Mouse (Mus musculus) megakaryocyte, embryonic 14.5 days (primary cell): ENCODE results near the gene Twist2. TPM values are rescaled to one million over a fixed set of nuclear protein-coding genes. Genes with fewer than 3 reads are reported as not detected.

Experiments used
- H3K27me3 ChIP-seq: replicated peaks from 2 replicates; pipeline ENCODE3; 2012; ENCODE audit warnings: inconsistent platforms
- H3K36me3 ChIP-seq: replicated peaks from 2 replicates; pipeline ENCODE3; 2012; ENCODE audit warnings: low read length, inconsistent platforms, mixed read lengths
- H3K4me1 ChIP-seq: 2 replicates; pipeline ENCODE4 v1.6.1; 2012; ENCODE audit warnings: inconsistent platforms
- H3K4me3 ChIP-seq: replicated peaks from 2 replicates; pipeline ENCODE3; 2012; ENCODE audit warnings: moderate library complexity, mild to moderate bottlenecking, inconsistent platforms
- H3K9me3 ChIP-seq: 2 replicates; pipeline ENCODE4 v1.6.1; 2012; ENCODE audit warnings: inconsistent platforms
- FLI1 ChIP-seq: IDR thresholded peaks from 2 replicates; pipeline ENCODE4 v1.6.1; 2012; ENCODE audit warnings: low read length, inconsistent platforms, mixed read lengths
- GATA1 ChIP-seq: IDR thresholded peaks from 3 replicates; pipeline ENCODE4 v1.6.1; 2012; ENCODE audit warnings: mixed read lengths, low read length, inconsistent platforms, borderline replicate concordance
- polyA plus RNA-seq: library from polyadenylated mRNA; stranded (reverse); fragments of >175 nt; gene quantifications from 2 replicates; pipeline ENCODE4 v1.2.3, GENCODE M21; 2012; ENCODE audit warnings: low replicate concordance; ENCODE audit not compliant: insufficient read depth

Twist2 gene
- polyA plus RNA-seq, 1 experiment, result not detected

DNA sequence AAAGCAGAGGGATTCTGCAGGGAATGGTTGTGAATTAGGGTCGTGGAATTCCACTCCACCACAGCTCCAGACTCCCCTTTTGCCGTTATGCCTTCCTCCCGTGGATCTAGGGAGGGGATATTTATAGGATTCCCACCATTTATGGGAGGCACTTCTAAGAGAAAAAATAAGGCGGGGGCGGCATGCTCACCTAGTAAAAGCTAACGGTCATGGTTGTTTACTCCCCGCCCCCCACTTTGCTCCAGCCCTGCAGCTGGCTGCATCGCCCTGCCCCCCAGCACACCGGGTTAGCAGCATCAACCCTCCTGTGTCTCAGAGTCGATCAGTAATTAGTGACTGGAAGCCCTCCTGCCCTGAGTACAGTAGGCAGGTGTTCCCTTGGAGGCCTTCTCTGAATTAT, 30.6 kb upstream of the Twist2 start:
- Histone ChIP-seq H3K27me3 (peaks cover 43% of the 10 kb centered on the region), H3K36me3 (no peaks in the 10 kb centered on the region), H3K4me3 (no peak overlapping the region), H3K9me3 (no peaks in the 10 kb centered on the region), H3K4me1 (peaks cover 14% of the 10 kb centered on the region)
- TF ChIP-seq FLI1 (no peak), GATA1 (no peak)

DNA sequence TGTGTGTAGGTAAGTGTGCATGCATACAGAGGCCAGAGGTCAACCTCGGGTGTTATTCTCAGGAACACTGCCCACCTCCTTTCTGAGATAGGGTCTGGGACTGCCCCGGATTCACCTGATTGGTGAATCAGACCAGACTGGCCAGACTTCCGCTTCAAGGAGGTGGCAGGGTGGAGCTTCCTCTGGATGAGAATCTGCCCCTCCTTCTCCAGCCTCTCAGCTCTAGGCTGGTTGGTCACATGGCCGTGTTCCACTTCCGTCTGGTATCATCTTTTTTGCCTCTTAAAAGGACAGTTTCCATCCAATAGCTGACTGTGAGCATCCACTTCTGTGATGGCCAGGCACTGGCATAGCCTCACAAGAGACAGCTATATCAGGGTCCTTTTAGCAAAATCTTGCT, 24.3 kb upstream of the Twist2 start:
- Histone ChIP-seq H3K36me3 (no peaks in the 10 kb centered on the region), H3K9me3 (no peaks in the 10 kb centered on the region), H3K27me3 (peaks cover 33% of the 10 kb centered on the region), H3K4me1 (peaks cover 9% of the 10 kb centered on the region), H3K4me3 (no peak overlapping the region)
- TF ChIP-seq GATA1, result no peak
- TF ChIP-seq FLI1, result no peak

DNA sequence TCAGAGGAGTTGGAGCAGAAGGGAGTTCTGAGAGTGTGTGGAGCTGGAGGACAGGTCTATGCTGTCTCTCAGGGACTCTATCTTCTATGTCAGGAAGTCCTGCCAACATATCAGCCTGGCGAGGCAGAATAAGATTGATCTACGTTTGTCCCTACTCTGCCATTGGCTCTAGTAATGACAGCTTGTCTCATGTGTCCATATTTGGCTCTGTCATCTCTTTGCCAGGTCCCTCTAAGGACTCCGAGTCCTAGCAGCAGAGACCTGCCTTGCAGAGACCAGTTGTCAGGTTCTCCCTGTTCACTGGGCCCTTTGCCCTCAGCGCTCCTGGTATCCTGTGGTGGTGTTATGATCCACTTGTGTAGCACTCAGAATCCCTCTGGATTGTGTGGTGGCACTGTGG, 21.4 kb upstream of the Twist2 start:
- TF ChIP-seq FLI1 (no peak), GATA1 (no peak)
- H3K9me3 ChIP-seq, result no peaks in the 10 kb centered on the region
- H3K4me3 ChIP-seq, result no peak overlapping the region
- H3K4me1 ChIP-seq, result peaks cover 9% of the 10 kb centered on the region
- H3K36me3 ChIP-seq, result no peaks in the 10 kb centered on the region
- peaks cover 23% of the 10 kb centered on the region for H3K27me3 ChIP-seq

DNA sequence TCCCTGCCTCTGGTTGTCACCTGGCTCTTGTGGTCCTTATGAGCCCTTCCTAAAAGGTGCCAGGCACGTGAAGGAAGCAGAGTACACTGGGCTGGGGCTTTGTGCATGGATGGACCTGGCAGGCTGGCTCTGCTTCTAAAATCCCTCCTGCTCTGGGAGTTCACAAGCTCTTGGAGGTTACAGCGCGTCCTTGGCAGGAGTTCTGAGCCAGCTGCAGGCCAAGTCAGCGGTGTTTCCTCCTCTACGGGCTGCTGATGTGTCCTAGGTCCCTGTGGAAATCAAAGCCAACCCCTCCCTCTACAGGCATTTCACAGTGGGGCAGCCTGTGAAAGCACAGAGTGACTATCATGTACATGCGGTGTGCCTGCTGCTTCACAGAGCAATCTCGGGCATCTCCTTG, 20.1 kb upstream of the Twist2 start:
- Histone ChIP-seq H3K4me3 (no peak overlapping the region), H3K36me3 (no peaks in the 10 kb centered on the region), H3K27me3 (peaks cover 30% of the 10 kb centered on the region), H3K9me3 (no peaks in the 10 kb centered on the region), H3K4me1 (no peaks in the 10 kb centered on the region)
- TF ChIP-seq FLI1, result no peak
- TF ChIP-seq GATA1, result no peak

DNA sequence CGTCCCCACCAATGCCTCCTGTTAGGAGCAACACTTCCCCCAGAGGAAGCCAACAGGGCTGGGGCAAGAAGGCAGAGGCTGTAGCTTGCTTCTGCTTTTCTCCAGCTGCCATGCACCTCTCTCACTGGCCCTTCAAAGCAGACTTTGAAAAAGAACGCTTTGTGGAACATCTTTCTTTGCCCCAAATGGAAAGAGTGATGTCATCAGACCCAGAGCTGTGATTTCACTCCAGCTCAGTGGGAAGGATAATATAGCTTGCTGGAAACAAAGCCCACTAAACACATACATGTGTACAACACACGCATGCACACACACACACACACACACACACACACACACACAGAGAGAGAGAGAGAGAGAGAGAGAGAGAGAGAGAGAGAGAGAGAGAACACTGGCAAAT, 17.1 kb upstream of the Twist2 start:
- Histone ChIP-seq H3K9me3 (peaks cover 13% of the 10 kb centered on the region), H3K4me1 (no peaks in the 10 kb centered on the region), H3K36me3 (no peaks in the 10 kb centered on the region), H3K27me3 (peaks cover 33% of the 10 kb centered on the region), H3K4me3 (no peak overlapping the region)
- no peak for TF ChIP-seq FLI1
- no peak for TF ChIP-seq GATA1

DNA sequence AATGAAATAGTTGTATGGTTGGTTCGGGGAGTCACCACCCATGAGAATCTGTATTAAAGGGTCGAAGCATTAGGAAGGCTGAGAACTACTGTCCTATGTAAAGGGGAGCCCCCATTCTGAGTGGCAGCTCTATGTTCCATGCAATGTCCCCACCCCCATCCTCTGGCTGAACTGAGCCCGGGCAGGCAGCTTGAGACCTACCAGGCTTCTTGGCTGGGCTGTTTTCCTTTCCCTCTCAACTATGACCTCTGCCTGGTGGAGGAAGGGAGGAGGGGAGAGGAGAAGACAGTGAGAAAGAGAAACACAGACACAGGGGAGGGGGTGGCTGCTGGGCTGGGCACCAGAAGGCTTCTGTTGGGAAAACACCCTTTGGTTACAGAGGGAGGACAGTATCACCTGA, 1.9 kb upstream of the Twist2 start:
- no peak overlapping the region for H3K4me3 ChIP-seq
- no peak for TF ChIP-seq GATA1
- TF ChIP-seq FLI1, result no peak
- H3K36me3 ChIP-seq, result no peaks in the 10 kb centered on the region
- peaks cover 68% of the 10 kb centered on the region for H3K27me3 ChIP-seq
- H3K9me3 ChIP-seq, result peaks cover 9% of the 10 kb centered on the region
- H3K4me1 ChIP-seq, result peaks cover 12% of the 10 kb centered on the region

DNA sequence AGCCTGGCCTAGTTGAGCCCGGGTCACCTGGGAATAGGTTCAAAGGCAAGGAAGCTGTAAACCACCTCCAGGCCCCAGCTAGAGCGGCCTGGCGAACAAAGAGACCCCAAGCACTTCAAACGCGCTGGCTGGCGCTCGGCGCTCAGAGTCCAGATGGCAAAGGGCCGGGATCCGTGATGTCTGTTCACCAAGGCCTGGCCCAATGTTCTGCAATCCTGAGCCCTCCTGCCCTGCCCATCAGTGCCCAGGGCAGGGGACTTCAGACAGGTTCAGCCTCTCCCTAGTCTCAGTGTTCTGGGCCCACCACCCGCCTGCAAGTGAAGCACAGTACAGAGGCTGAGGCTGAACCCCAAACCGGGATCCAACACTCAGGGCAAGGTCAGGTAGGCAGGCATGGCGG, 913 bp upstream of the Twist2 start:
- peaks cover 68% of the 10 kb centered on the region for H3K27me3 ChIP-seq
- H3K36me3 ChIP-seq, result no peaks in the 10 kb centered on the region
- H3K9me3 ChIP-seq, result peaks cover 7% of the 10 kb centered on the region
- peaks cover 12% of the 10 kb centered on the region for H3K4me1 ChIP-seq
- no peak overlapping the region for H3K4me3 ChIP-seq
- no peak for TF ChIP-seq GATA1
- no peak for TF ChIP-seq FLI1

DNA sequence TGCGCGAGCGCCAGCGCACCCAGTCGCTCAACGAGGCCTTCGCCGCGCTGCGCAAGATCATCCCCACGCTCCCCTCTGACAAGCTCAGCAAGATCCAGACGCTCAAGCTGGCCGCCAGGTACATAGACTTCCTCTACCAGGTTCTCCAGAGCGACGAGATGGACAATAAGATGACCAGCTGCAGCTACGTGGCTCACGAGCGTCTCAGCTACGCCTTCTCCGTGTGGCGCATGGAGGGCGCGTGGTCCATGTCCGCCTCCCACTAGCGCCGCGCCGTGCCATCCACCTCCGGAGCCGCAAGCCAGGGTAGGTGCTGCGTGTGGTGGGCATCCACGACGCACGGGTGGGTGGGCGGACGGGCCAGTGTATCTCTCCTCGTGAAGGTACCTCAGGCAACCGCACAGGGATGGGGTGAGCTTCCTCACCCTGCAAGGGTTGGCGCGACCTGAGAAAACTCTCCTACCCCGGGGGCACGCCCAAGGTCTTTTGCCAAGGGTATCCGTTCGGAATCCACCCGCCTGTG, 644 bp downstream of the Twist2 start:
- peaks cover 68% of the 10 kb centered on the region for H3K27me3 ChIP-seq
- H3K4me3 ChIP-seq, result peak overlapping the region; percentile 65
- TF ChIP-seq GATA1 (no peak), FLI1 (no peak)
- peaks cover 12% of the 10 kb centered on the region for H3K4me1 ChIP-seq
- H3K36me3 ChIP-seq, result no peaks in the 10 kb centered on the region
- no peaks in the 10 kb centered on the region for H3K9me3 ChIP-seq

DNA sequence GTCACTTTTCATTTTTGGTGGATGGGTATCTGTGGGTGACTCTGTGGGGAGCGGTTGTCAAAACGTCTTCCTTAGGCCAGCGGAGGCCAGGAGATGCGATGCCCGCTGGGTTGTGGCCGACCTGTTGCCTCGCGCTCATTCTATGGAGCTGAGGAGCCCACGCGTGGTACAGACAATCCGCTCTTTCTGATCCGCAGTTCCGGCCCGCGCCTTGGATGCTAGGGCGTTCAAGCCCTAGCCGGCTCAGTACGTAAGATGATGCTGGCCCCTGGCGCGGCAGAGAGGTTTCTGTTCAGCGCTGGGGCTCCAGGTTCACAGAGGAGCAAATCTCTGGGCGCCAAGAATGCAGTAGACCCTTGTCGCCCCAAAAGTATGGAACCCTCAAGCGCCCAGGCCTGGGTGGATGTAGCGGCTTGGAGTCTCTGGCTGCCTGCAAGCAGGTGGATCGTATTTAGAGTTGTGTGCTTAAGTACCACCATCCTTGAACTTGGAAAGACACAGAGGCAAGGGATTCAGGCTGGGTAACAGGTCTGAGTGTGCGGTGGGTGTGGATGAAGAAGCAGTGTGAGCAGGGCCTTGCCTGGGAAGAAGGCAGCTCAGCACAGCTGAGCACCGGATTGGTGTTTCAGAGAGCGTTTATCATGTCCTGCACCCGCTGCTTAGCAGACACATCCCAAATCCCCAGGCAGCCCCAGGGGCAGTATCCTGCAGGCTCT, 1.3 kb downstream of the Twist2 start:
- H3K27me3 ChIP-seq, result peaks cover 70% of the 10 kb centered on the region
- TF ChIP-seq FLI1 (no peak), GATA1 (no peak)
- no peaks in the 10 kb centered on the region for H3K9me3 ChIP-seq
- H3K4me1 ChIP-seq, result peaks cover 12% of the 10 kb centered on the region
- no peaks in the 10 kb centered on the region for H3K36me3 ChIP-seq
- H3K4me3 ChIP-seq, result no peak overlapping the region

DNA sequence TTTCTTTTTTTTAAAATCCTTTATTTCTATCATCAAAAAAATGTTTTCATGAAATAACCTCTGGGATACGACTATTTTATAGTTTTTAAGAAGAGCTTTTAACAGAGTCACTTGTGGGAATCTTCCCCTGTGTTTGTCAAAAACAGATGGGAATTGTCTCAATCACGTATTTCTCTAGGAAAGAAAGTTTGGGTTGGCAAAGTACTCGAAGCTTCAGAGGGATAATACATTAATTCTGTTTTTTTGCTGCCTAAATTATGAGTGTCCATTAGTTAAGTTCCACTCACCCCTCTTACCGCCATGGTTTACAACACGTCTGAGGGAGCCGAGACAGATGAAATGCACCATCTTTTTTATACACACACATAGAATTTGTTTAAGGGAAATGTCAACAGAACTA, 2.2 kb downstream of the Twist2 start:
- H3K27me3 ChIP-seq, result peaks cover 67% of the 10 kb centered on the region
- no peak overlapping the region for H3K4me3 ChIP-seq
- H3K9me3 ChIP-seq, result no peaks in the 10 kb centered on the region
- TF ChIP-seq FLI1, result no peak
- TF ChIP-seq GATA1, result no peak
- H3K36me3 ChIP-seq, result no peaks in the 10 kb centered on the region
- H3K4me1 ChIP-seq, result peaks cover 12% of the 10 kb centered on the region
